Mouse (Mus musculus): ENCODE measurements around the gene Vps37b.

DNA sequence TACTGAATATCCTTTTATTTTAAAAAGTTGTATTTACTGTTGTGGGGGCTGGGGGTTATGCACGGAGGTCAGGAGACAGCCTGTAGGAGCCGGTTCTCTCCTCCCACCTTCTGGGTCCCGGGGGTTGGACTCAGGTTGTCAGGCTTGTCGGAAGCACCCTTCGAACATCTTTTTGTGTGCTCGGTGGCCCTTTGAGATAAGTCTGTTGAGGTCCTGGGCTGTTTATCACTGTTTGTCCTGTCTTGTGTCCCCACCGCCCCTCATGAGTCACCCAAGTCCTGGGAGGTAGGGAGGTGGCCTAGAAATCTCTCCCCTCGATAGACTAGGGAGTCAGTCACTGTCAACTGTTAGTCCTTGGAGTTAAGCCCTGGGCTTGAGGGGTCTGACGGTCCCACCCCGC is 33.7 kb downstream of the Vps37b start:
- no peak for TF ChIP-seq CTCF (IDR thresholded peaks at IDR 0.05; ENCODE audit: borderline replicate concordance, control insufficient read depth, extremely low read depth, insufficient read depth, low read length, poor library complexity)
- no peak for TF ChIP-seq POLR2A (IDR thresholded peaks at IDR 0.05; ENCODE audit: control insufficient read depth, extremely low read depth, insufficient read depth, low read length, poor library complexity)

Measured in thymus, adult 2 months (tissue).